Mouse (Mus musculus) thymus, adult 2 months (tissue): ENCODE measurements around the gene Txn1.

Source experiments
- CTCF ChIP-seq: fragments of 200-500 bp; IDR thresholded peaks from 2 replicates; pipeline ENCODE4 v1.5.1; 2012; ENCODE audit warnings: mild to moderate bottlenecking, control low read depth, low read length, moderate library complexity, borderline replicate concordance; ENCODE audit not compliant: control insufficient read depth, poor library complexity, insufficient read depth; ENCODE audit errors: extremely low read depth
- POLR2A ChIP-seq: fragments of 200-500 bp; IDR thresholded peaks from 2 replicates; pipeline ENCODE4 v1.6.1; 2012; ENCODE audit warnings: mild to moderate bottlenecking, low read length, control low read depth, moderate library complexity; ENCODE audit not compliant: control insufficient read depth, poor library complexity, insufficient read depth; ENCODE audit errors: extremely low read depth

- TF ChIP-seq CTCF (no peak), POLR2A (no peak)
Observed at GRCm38 (mm10) chr4:57991425-57991824, 35.2 kb upstream of the Txn1 start.
